Mouse (Mus musculus) thymus, postnatal 14 days (tissue): ENCODE measurements around the gene Usp22.
A peak's percentile ranks its signal among the peaks of the same experiment; 100 is the strongest.
"Not testable (repeated sequence)": the region's sequence is repeated elsewhere in the genome, so short reads cannot be mapped to it uniquely, and the experiment has no call there.

Experiments used
- DNase-seq: peaks from one replicate; pipeline ENCODE4 v3.0.0; 2021

Usp22 gene

GRCm38 (mm10) chr11:61174821-61175658 lies at the start of gene Usp22:
Usp22 (minus strand) TSS chr11:61175055.
- DNase-seq: peak; percentile 99

- no peak for DNase-seq
Measured at GRCm38 (mm10) chr11:61224234-61224744, 49.4 kb upstream of the Usp22 start.

GRCm38 (mm10) chr11:61222971-61223745 lies 48.3 kb upstream of the Usp22 start:
- no peak for DNase-seq

GRCm38 (mm10) chr11:61222007-61222406 lies 47.2 kb upstream of the Usp22 start:
- no peak for DNase-seq

- no peak for DNase-seq
Measured at GRCm38 (mm10) chr11:61220156-61220881, 45.5 kb upstream of the Usp22 start.

- DNase-seq: no peak
Measured at GRCm38 (mm10) chr11:61215936-61216335, 41.1 kb upstream of the Usp22 start.

GRCm38 (mm10) chr11:61212102-61212501 lies 37.2 kb upstream of the Usp22 start:
- peak; percentile 53 for DNase-seq

GRCm38 (mm10) chr11:61208316-61208715 lies 33.5 kb upstream of the Usp22 start:
- DNase-seq: no peak

- DNase-seq: no peak
Measured at GRCm38 (mm10) chr11:61207487-61208246, 32.8 kb upstream of the Usp22 start, which contains the start of gene Aldh3a1. Aldh3a1 (plus strand) TSS chr11:61207537.

- no peak for DNase-seq
Measured at GRCm38 (mm10) chr11:61206136-61206535, 31.3 kb upstream of the Usp22 start.

- no peak for DNase-seq
Measured at GRCm38 (mm10) chr11:61205167-61205950, 30.5 kb upstream of the Usp22 start.

GRCm38 (mm10) chr11:61202810-61203209 lies 28.0 kb upstream of the Usp22 start:
- no peak for DNase-seq

- no peak for DNase-seq
Measured at GRCm38 (mm10) chr11:61202186-61202585, 27.3 kb upstream of the Usp22 start.

- no peak for DNase-seq
Measured at GRCm38 (mm10) chr11:61199620-61200362, 24.9 kb upstream of the Usp22 start.

- DNase-seq: no peak
Measured at GRCm38 (mm10) chr11:61197935-61198334, 23.1 kb upstream of the Usp22 start.

- no peak for DNase-seq
Measured at GRCm38 (mm10) chr11:61196616-61197353, 21.9 kb upstream of the Usp22 start.

- DNase-seq: peak; percentile 81
Measured at GRCm38 (mm10) chr11:61193392-61193791, 18.5 kb upstream of the Usp22 start.

GRCm38 (mm10) chr11:61192779-61193178 lies 17.9 kb upstream of the Usp22 start:
- DNase-seq: no peak

GRCm38 (mm10) chr11:61192123-61192522 lies 17.3 kb upstream of the Usp22 start:
- not testable (repeated sequence) for DNase-seq

GRCm38 (mm10) chr11:61190776-61191175 lies 15.9 kb upstream of the Usp22 start:
- DNase-seq: no peak
